Mouse (Mus musculus): Measurements from ENCODE around the gene Cfap73. TPM values are rescaled to one million over a fixed set of nuclear protein-coding genes. Genes with fewer than 3 reads are reported as not detected.
A peak's percentile ranks its signal among the peaks of the same experiment; 100 is the strongest.

The Cfap73 gene
- total RNA-seq (2014; fragmentation: Nextera tagmentation) (not detected in 2 replicates), total RNA-seq (2017) (not detected in 2 replicates)

- ATAC-seq (replicated peaks; ENCODE audit: low FRiP score, low TSS enrichment, poor library complexity, severe bottlenecking): no peak
These were observed at the start of gene Cfap73 for GRCm38 (mm10) chr5:120634131-120634530. TSS of gene Cfap73 (minus strand) at chr5:120634235.

- ATAC-seq (replicated peaks; ENCODE audit: low FRiP score, low TSS enrichment, poor library complexity, severe bottlenecking): no peak
These were observed 49.1 kb upstream of the Cfap73 start for GRCm38 (mm10) chr5:120682982-120683771.

GRCm38 (mm10) chr5:120680918-120681317 lies 46.9 kb upstream of the Cfap73 start:
- no peak for ATAC-seq (replicated peaks; ENCODE audit: low FRiP score, low TSS enrichment, poor library complexity, severe bottlenecking)

- no peak for ATAC-seq (replicated peaks; ENCODE audit: low FRiP score, low TSS enrichment, poor library complexity, severe bottlenecking)
These were observed 45.9 kb upstream of the Cfap73 start for GRCm38 (mm10) chr5:120679676-120680555.

GRCm38 (mm10) chr5:120677516-120677915 lies 43.5 kb upstream of the Cfap73 start:
- ATAC-seq (replicated peaks; ENCODE audit: low FRiP score, low TSS enrichment, poor library complexity, severe bottlenecking): peak; percentile 20; the same call in 1 of the 2 replicates

- no peak for ATAC-seq (replicated peaks; ENCODE audit: low FRiP score, low TSS enrichment, poor library complexity, severe bottlenecking)
These were observed 40.5 kb upstream of the Cfap73 start for GRCm38 (mm10) chr5:120674229-120675145.

- peak; percentile 66 for ATAC-seq (replicated peaks; ENCODE audit: low FRiP score, low TSS enrichment, poor library complexity, severe bottlenecking)
These were observed 39.6 kb upstream of the Cfap73 start for GRCm38 (mm10) chr5:120673626-120674025.

GRCm38 (mm10) chr5:120671865-120672264 lies 37.8 kb upstream of the Cfap73 start:
- no peak for ATAC-seq (replicated peaks; ENCODE audit: low FRiP score, low TSS enrichment, poor library complexity, severe bottlenecking)

- no peak for ATAC-seq (replicated peaks; ENCODE audit: low FRiP score, low TSS enrichment, poor library complexity, severe bottlenecking)
These were observed 36.1 kb upstream of the Cfap73 start for GRCm38 (mm10) chr5:120670132-120670531.

- no peak for ATAC-seq (replicated peaks; ENCODE audit: low FRiP score, low TSS enrichment, poor library complexity, severe bottlenecking)
These were observed 34.7 kb upstream of the Cfap73 start for GRCm38 (mm10) chr5:120668761-120669160.

GRCm38 (mm10) chr5:120664888-120665287 lies 30.9 kb upstream of the Cfap73 start:
- ATAC-seq (replicated peaks; ENCODE audit: low FRiP score, low TSS enrichment, poor library complexity, severe bottlenecking): no peak

GRCm38 (mm10) chr5:120660816-120661215 lies 26.8 kb upstream of the Cfap73 start:
- ATAC-seq (replicated peaks; ENCODE audit: low FRiP score, low TSS enrichment, poor library complexity, severe bottlenecking): no peak

GRCm38 (mm10) chr5:120656281-120656751 lies 22.3 kb upstream of the Cfap73 start:
- ATAC-seq (replicated peaks; ENCODE audit: low FRiP score, low TSS enrichment, poor library complexity, severe bottlenecking): no peak

GRCm38 (mm10) chr5:120653873-120654272 lies 19.8 kb upstream of the Cfap73 start:
- ATAC-seq (replicated peaks; ENCODE audit: low FRiP score, low TSS enrichment, poor library complexity, severe bottlenecking): no peak

- ATAC-seq (replicated peaks; ENCODE audit: low FRiP score, low TSS enrichment, poor library complexity, severe bottlenecking): no peak
These were observed 19.1 kb upstream of the Cfap73 start for GRCm38 (mm10) chr5:120652915-120653701.

- ATAC-seq (replicated peaks; ENCODE audit: low FRiP score, low TSS enrichment, poor library complexity, severe bottlenecking): no peak
These were observed 17.2 kb upstream of the Cfap73 start for GRCm38 (mm10) chr5:120651230-120651629.

GRCm38 (mm10) chr5:120649938-120650337 lies 15.9 kb upstream of the Cfap73 start:
- ATAC-seq (replicated peaks; ENCODE audit: low FRiP score, low TSS enrichment, poor library complexity, severe bottlenecking): no peak

GRCm38 (mm10) chr5:120649374-120649933 lies 15.4 kb upstream of the Cfap73 start:
- no peak; the same call in none of the 2 replicates for ATAC-seq (replicated peaks; ENCODE audit: low FRiP score, low TSS enrichment, poor library complexity, severe bottlenecking)
